Mouse (Mus musculus) lung, adult 2 months (tissue): ENCODE data around the gene Prpsap1. TPM values are rescaled to one million over a fixed set of nuclear protein-coding genes. Genes with fewer than 3 reads are reported as not detected.

ENCODE experiments used
- DNase-seq: peaks from one replicate; pipeline ENCODE4 v3.0.0; 2022
- H3K4me1 ChIP-seq: fragments of 200-500 bp; 2 replicates; pipeline ENCODE4 v1.6.1; 2011; ENCODE audit warnings: low read length; ENCODE audit not compliant: control insufficient read depth, insufficient read depth
- H3K4me3 ChIP-seq: fragments of 200-500 bp; replicated peaks from 2 replicates; pipeline ENCODE3; 2011; ENCODE audit warnings: low read depth, mild to moderate bottlenecking, control low read depth, low read length; ENCODE audit errors: extremely low read depth
- CTCF ChIP-seq: fragments of 200-500 bp; IDR thresholded peaks from 2 replicates; pipeline ENCODE4 v1.5.1; 2011; ENCODE audit warnings: mild to moderate bottlenecking, low read length, control low read depth; ENCODE audit not compliant: insufficient read depth
- POLR2A ChIP-seq: fragments of 200-500 bp; IDR thresholded peaks from 2 replicates; pipeline ENCODE4 v1.6.1; 2011; ENCODE audit warnings: low read depth, mild to moderate bottlenecking, control low read depth, low read length, borderline replicate concordance; ENCODE audit errors: extremely low read depth
- WGBS: fragments of 180-500 bp; shearing (Covaris S2); methylation state at CpG from one replicate; pipeline ENCODE4 v1.1.7; 2018; 5-methylcytosine and 5-hydroxymethylcytosine counted together
- polyA plus RNA-seq: library from polyadenylated mRNA; depleted of rRNA; stranded (reverse); fragments of >200 nt; gene quantifications from 2 replicates; pipeline ENCODE4 v1.2.3, GENCODE M21; 2012

Prpsap1 gene
- polyA plus RNA-seq, 1 experiment: 82.4 TPM

GRCm38 (mm10) chr11:116449341-116449740 lies 44.7 kb downstream of the Prpsap1 start:
- Histone ChIP-seq H3K4me1 (peaks cover 3% of the 10 kb centered on the region), H3K4me3 (no peak overlapping the region)
- 93% methylated on average over 3 of the region's 3 CpGs for WGBS
- TF ChIP-seq POLR2A (no peak), CTCF (no peak)
- DNase-seq: no peak

GRCm38 (mm10) chr11:116447822-116448221 lies 46.2 kb downstream of the Prpsap1 start:
- WGBS: 65% methylated on average over 5 of the region's 5 CpGs
- TF ChIP-seq POLR2A: no peak
- TF ChIP-seq CTCF: no peak
- H3K4me3 ChIP-seq: no peak overlapping the region
- no peak for DNase-seq
- peaks cover 3% of the 10 kb centered on the region for H3K4me1 ChIP-seq

DNA sequence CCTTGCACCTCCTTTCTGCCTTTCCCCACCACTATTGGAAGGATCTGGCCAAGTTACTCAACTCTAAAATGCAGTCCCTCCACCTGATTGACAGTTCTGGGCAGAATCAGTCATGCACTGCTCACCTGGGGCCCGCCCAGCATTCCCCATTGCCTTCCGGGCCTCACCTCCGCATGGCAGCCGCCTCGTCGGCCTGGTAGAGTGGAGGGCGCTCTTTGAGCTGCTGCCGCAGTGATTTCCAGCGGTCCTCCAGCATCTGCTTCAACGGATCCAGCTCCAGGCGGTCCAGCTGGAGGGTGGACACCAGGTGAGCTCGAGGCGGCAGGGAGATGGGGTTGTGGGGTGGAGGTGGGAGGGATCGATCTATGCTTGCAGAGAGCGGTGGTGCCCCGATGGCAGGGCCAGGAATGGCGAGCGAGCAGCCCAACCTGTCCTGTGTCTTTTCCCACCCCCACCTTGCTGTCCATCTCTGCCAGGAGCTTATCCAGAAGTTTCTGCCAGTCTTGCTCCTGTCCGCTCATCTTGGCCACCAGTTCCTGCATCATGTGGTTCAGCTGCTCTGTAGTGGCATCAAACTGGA lies 47.6 kb downstream of the Prpsap1 start:
- no peak for TF ChIP-seq CTCF
- no peak for TF ChIP-seq POLR2A
- Histone ChIP-seq H3K4me3 (no peak overlapping the region), H3K4me1 (peaks cover 3% of the 10 kb centered on the region)
- DNase-seq: no peak
- 20% methylated on average over 19 of the region's 19 CpGs for WGBS

DNA sequence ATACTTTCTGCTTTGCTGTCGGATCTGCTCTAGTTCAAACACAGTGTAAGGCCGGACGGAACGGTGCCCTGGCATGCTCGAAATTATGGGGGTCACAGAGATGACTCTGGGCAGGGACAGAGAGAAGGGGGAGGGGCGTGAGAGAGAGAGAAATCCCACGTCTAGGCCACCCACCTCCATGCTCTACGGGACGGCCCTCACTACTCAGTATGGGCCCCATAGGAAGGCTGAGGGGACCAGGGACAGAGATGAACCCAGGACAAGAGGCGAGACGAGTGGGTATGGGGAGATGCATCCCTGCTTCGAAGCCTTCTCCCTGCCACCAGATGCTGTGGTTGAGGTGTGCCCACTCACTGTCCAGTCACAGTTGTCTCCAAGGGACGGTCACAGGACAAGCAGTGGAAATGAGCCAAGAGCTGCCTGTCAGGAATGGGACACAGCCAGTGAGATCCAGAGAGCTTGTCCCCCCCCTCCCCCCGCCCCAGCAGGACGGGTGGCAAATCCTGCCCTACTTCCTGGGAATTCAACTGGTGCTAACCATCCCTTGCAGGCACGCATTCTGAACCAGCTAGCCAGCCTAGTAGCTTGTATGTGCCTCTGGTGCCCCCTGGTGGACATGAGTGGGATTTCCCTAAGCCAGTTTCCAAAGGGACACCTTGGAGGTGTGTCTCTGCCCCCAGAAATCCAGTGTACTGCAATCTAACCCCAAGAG lies 48.2 kb downstream of the Prpsap1 start:
- no peak overlapping the region for H3K4me3 ChIP-seq
- DNase-seq: peak; percentile 94
- 34% methylated on average over 16 of the region's 16 CpGs for WGBS
- TF ChIP-seq POLR2A: no peak
- TF ChIP-seq CTCF: peak; percentile 99
- peaks cover 3% of the 10 kb centered on the region for H3K4me1 ChIP-seq

GRCm38 (mm10) chr11:116443935-116444334 lies 50.1 kb downstream of the Prpsap1 start:
- H3K4me1 ChIP-seq: peaks cover 3% of the 10 kb centered on the region
- no peak for DNase-seq
- no peak overlapping the region for H3K4me3 ChIP-seq
- TF ChIP-seq POLR2A (no peak), CTCF (no peak)
- WGBS: 82% methylated on average over 6 of the region's 6 CpGs

GRCm38 (mm10) chr11:116443311-116443710 lies 50.7 kb downstream of the Prpsap1 start:
- TF ChIP-seq POLR2A: no peak
- no peak for TF ChIP-seq CTCF
- DNase-seq: no peak
- Histone ChIP-seq H3K4me3 (no peak overlapping the region), H3K4me1 (peaks cover 3% of the 10 kb centered on the region)
- WGBS: 85% methylated on average over 6 of the region's 6 CpGs

GRCm38 (mm10) chr11:116442867-116443177 lies 51.2 kb downstream of the Prpsap1 start:
- TF ChIP-seq POLR2A (no peak), CTCF (no peak)
- no peak for DNase-seq
- H3K4me3 ChIP-seq: no peak overlapping the region
- 71% methylated on average over 6 of the region's 6 CpGs for WGBS
- H3K4me1 ChIP-seq: peaks cover 3% of the 10 kb centered on the region

GRCm38 (mm10) chr11:116442129-116442866 lies 51.7 kb downstream of the Prpsap1 start:
- 70% methylated on average over 15 of the region's 15 CpGs for WGBS
- Histone ChIP-seq H3K4me3 (no peak overlapping the region), H3K4me1 (peaks cover 8% of the 10 kb centered on the region)
- DNase-seq: no peak
- TF ChIP-seq CTCF (no peak), POLR2A (no peak)

- Histone ChIP-seq H3K4me1 (peaks cover 10% of the 10 kb centered on the region), H3K4me3 (no peak overlapping the region)
- no peak for DNase-seq
- 44% methylated on average over 7 of the region's 7 CpGs for WGBS
- no peak for TF ChIP-seq CTCF
- no peak; the same call in 1 of the 2 replicates for TF ChIP-seq POLR2A
Measured at GRCm38 (mm10) chr11:116440408-116441068, 53.5 kb downstream of the Prpsap1 start.
